Mouse (Mus musculus) embryonic stem cell, embryonic (primary cell): ENCODE data around the gene B3galnt2.

Experiments
- CTCF ChIA-PET, 4 experiments: fragments of 300-600 bp in 2 of 4; fragments of 350-600 bp in 2 of 4; sonication (Branson Sonifier 250); formaldehyde crosslinking; loops; one replicate each; lab custom pipeline; 2022; ENCODE audit warnings: inconsistent platforms in 2 of 4; lab: Charles Lee
- POLR2A ChIA-PET, 4 experiments: fragments of 300-600 bp in 2 of 4; fragments of 350-600 bp in 2 of 4; sonication (Branson Sonifier 250); formaldehyde crosslinking; loops; one replicate each; lab custom pipeline; 2022; ENCODE audit warnings: antibody characterized with exemption in 4 of 4, inconsistent platforms in 1 of 4; lab: Charles Lee

B3galnt2 gene

DNA sequence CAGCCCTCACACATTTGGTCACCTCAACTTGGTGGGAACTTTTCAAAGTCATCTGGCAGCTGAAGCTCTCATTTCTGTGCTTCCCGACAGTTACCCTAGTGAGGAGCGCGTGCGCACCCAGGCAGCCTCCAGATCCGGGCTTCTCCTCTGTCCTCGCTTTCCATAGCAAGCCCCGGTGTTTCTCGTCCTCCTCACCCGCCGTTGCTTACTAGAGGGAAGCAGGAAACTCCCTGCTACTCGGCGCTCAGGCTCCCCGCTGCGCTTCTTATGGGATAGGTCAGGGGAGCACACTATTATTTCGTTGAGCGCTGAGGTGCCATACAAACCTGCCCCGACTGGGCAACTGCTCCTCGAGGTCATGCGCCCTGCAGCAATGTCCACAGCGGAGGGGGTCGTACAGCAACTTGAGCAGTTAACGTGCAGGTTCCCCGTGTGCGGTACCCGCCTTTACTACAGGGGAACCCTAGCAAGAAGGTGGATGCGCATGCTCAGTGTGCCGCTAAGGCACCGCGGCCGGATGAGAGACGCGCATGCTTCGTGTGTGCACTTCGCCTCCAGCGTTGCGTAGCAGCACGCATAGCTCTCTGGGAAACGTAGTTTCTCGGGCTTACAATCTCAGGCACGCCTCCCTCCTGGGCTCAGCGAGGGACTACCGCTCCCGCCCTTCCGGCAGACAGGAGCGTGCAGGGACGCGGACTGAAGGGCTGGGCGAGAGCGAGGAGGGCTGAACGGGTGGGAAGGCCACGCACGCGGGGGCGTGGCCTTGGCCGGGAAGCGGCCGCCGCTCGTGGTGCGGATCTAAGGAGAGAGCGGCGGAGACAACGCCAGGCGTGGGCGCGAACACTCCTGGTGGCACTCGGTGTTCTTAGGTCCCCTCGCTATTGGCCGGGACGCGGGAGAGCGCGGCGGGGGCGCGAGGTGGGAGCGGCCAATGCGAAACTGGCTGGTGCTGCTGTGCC, at the start of gene B3galnt2:
Gene B3galnt2, plus strand, starts transcription at position 596 of the 959 bp plus-strand sequence.
- CTCF ChIA-PET, result interaction anchor here in 3 of 4 experiments (0.5 to 3.6 kb wide), 5 partner anchors 11 to 1278 kb away, joined by 3 to 12 read pairs (median 4); partner anchors contain the start of gene Ggps1 (in 1 of the 3)
- POLR2A ChIA-PET, result interaction anchor here (0.6 to 8.2 kb wide), 42 partner anchors 11 to 659 kb away, joined by 3 to 142 read pairs (median 4); partner anchors contain the start of genes Arid4b (in 2 of the 4), Tbce (in 2 of the 4), Ggps1 (in 1 of the 4) and Lyst (in 1 of the 4)

DNA sequence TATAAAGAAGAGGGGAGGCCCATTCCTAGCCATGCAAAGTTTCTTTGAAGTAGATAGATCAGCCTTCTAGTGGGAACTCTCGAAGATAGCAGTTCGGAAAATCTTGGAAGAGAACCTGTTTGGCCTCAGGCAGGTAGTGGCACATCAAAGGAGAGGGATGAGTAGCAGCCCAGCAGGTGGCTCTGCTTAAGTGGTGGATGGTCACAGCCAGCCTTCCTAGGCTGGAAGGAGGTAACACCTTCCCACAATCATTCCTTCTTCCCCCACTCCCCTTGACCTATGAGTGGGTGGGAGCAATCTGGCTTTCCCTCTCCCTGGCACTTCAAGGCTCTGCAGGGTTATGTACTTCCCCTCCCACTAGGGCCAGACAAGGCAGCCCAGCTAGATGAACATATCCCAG, 42.9 kb upstream of the B3galnt2 start:
- POLR2A ChIA-PET, result no interaction called here
- CTCF ChIA-PET, result no interaction called here

DNA sequence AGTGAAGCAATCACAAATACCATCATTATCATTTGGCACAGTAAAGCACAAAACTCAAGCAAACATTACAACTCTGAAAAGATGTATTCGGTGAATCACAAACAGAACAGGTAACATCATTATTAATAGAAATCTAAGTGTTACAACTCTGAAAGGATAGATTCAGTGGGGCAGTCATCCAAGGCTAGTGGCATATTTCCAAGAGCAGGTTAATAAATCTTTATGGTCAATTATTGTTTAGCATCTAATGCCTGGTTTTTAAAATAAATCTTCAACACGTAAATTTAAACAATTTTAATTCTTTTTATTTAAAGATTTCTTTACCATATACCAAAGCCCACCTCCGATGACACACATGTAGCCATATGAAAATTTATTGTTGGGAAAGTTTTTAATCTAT, 34.9 kb upstream of the B3galnt2 start:
- POLR2A ChIA-PET, result no interaction called here
- CTCF ChIA-PET, result no interaction called here

DNA sequence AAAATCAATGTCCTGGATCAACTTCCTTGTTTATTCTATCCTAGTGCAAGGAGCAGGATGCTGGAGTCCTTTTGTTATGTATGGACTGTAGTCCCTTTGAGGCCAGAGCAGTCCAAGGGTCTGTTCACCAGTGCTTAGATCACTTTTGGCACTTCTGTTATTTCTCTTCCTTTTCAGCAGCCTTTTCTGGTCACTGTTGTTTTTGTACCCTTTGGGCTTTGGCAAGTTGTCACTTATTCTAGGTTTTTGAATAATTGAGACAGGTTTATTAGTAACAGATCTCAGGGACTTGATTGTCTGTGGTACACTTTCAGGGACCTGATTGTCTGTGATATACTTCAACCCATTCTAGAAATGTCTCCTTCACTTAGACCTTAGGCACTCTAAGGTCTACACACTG, 31.7 kb upstream of the B3galnt2 start:
- ChIA-PET POLR2A (no interaction called here), CTCF (no interaction called here)

DNA sequence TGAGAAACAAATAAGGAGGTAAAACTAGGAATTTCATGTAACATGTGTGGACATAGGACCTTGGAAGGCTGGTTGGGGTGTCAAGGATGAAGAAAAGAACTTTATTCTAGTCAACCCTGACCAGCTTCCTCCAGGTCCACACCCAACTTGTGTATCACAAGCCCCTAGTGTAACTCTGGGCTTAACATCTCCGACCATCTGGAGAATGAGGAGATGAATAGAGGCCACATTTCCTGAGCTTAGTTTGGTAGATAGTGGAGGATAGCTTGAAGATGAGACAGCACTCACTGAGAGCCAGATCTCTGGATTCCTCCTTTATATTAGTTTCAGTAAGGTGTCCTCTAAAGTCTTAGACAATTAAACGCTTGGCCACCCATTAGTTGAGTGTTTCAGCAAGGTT, 24.3 kb upstream of the B3galnt2 start:
- POLR2A ChIA-PET, result no interaction called here
- CTCF ChIA-PET, result no interaction called here

DNA sequence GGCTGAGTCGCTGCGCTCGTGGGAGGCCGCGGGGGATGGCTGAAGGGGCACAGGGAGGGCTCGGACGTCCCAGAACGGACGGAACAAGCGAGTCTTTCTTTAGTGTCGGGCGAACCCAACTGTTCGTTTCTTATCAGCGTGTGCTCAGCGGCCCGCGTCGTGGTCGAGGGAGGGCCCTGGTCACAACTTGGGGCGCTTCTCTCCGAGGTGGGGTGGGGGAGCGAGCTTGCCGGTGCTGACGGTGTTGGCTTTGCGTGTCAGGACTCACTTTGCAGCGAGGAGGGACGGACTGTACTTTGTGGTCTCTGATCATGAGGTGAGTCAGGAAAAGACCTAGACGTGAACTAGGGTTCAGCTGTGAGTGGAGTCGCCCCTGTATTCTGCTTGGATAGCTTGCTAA, 662 bp downstream of the B3galnt2 start:
- POLR2A ChIA-PET, result interaction anchor here (0.6 to 8.2 kb wide), 35 partner anchors 10 to 658 kb away, joined by 3 to 142 read pairs (median 4); partner anchors contain the start of genes Arid4b (in 2 of the 4), Tbce (in 2 of the 4), Ggps1 (in 1 of the 4) and Lyst (in 1 of the 4)
- CTCF ChIA-PET, result interaction anchor here in 3 of 4 experiments (0.5 to 3.6 kb wide), 5 partner anchors 11 to 1278 kb away, joined by 3 to 12 read pairs (median 4); partner anchors contain the start of gene Ggps1 (in 1 of the 3)

DNA sequence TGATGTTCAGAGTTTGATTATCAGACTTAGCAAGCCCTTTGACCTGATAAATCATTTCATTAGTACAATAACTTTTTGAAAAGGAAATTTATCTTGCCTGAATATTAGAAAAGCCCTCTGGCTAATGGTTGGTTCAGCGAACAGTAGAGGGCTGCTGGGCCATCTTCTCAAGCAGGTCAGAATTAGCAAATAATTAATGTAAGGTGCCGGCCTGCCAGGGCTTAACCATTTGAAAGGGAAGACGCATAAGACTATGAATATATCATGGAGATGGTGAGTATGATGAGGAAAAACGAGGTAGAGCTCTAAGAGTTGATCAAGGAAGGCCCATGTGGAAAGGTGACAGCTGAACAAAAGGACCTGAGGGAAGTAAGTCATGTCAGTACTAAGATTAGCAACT, 2.4 kb downstream of the B3galnt2 start:
- POLR2A ChIA-PET, result interaction anchor here in 3 of 4 experiments (0.6 to 8.2 kb wide), 7 partner anchors 8 to 136 kb away, joined by 3 to 142 read pairs (median 10); no protein-coding TSS in a partner anchor

DNA sequence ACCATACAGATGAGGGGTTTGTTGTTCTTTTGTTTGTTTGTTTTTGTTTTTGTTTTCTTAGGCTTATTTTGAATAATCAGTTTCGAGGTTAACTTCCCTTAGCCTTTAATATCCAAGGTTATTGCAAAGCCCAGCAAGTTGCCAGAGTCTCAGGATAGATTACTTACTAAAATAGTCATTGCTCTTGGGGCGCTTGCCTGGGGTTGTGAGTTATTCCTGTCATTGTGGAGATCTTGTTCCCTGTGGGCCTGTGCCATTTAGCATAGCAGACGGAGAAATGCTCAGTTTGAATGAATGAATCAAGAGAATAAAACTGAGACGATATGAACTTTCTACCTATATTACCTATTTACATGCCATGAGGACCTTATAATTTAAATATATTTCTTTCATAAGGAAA, 5.9 kb downstream of the B3galnt2 start:
- ChIA-PET CTCF (no interaction called here), POLR2A (interaction anchor here in 2 of 4 experiments (1.9 to 8.2 kb wide), 2 partner anchors 5 to 9 kb away, joined by 9 to 119 read pairs; no protein-coding TSS in a partner anchor)

More for the DNA sequence above, 2.4 kb downstream of the B3galnt2 start:
- CTCF ChIA-PET, result interaction anchor here in 1 of 4 experiments (3.6 kb wide), 1 partner anchor 67 kb away, joined by 12 read pairs; no protein-coding TSS in a partner anchor

DNA sequence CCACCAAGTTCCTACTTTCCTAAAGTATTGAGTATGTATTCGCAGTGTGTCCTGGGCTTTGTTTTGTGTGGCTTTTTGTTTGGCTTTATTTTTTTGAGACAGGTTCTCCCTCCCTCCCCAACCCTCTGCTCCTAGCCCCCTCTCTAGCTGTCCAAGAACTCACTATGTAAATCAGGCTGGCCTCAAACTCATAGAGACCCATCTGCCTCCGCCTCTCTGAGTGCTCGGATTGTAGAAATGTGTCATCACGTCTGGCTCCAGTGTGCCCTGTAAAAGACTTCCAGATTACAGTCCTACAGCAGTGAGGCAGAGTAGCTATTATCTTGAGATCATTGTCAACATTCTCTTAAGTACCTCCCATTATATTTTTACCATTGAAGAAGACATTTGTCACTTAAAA, 6.8 kb downstream of the B3galnt2 start:
- POLR2A ChIA-PET, result interaction anchor here in 1 of 4 experiments (0.6 kb wide), 1 partner anchor 515 kb away, joined by 3 read pairs; no protein-coding TSS in a partner anchor
- CTCF ChIA-PET, result no interaction called here

DNA sequence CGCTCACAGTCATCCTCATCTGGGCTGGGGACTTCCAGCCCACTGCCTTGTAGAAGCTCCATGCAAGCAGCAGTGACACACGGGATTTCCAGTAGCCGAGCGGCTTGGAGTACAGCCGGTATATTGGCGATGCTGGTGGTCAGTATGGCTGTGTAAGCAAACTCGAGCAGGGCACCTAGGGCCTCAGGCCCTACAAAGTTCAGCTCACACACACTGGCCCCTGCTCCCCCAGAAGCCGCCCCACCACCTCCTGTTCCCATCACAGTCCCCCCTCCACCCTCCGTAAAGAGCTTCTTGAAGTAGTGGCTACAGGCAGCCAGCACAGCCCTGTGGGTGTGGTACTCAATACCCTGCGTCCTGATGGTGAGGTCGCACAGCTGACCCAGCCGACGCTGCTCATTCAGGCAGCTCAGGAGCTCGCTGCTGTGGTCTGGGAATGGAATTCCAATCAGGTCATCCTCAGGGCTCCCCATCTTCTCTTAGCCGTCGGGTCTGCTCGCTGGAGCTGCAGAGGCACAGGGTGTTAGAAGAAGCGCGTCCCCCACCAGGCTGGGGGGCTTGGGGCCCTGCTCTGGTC, 11.2 kb downstream of the B3galnt2 start:
- CTCF ChIA-PET, result interaction anchor here in 2 of 4 experiments (0.6 to 1.4 kb wide), 5 partner anchors 10 to 1262 kb away, joined by 3 to 5 read pairs (median 3); partner anchors contain the start of gene B3galnt2 (in 1 of the 2)
- POLR2A ChIA-PET, result interaction anchor here in 3 of 4 experiments (0.6 to 8.7 kb wide), 17 partner anchors 9 to 664 kb away, joined by 3 to 142 read pairs (median 4); partner anchors contain the start of genes B3galnt2 (in 3 of the 3), Tbce (in 2 of the 3), Arid4b (in 1 of the 3) and Gng4 (in 1 of the 3)

DNA sequence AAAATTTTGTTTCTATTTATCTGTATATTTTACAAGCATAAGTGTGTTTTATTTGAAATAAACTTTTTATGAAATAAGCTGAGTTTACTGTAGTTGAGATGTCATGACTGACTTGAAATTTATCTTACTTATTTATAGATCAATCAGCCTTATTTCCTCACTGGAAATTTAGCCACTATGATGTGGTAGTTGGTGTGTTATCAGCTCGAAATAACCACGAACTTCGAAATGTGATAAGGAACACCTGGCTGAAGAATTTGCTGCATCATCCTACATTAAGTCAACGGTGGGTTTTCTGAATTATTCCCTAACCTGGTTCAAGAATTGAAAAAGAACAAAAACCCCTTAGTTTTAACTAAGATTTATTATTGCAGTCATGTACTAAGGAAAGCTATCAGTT, 11.9 kb downstream of the B3galnt2 start:
- ChIA-PET POLR2A (interaction anchor here in 3 of 4 experiments (0.6 to 8.7 kb wide), 14 partner anchors 10 to 665 kb away, joined by 3 to 142 read pairs (median 4); partner anchors contain the start of genes B3galnt2 (in 3 of the 3), Arid4b (in 1 of the 3), Gng4 (in 1 of the 3) and Tbce (in 1 of the 3)), CTCF (interaction anchor here in 2 of 4 experiments (0.6 to 1.4 kb wide), 5 partner anchors 11 to 1261 kb away, joined by 3 to 5 read pairs (median 3); partner anchors contain the start of gene B3galnt2 (in 1 of the 2))

DNA sequence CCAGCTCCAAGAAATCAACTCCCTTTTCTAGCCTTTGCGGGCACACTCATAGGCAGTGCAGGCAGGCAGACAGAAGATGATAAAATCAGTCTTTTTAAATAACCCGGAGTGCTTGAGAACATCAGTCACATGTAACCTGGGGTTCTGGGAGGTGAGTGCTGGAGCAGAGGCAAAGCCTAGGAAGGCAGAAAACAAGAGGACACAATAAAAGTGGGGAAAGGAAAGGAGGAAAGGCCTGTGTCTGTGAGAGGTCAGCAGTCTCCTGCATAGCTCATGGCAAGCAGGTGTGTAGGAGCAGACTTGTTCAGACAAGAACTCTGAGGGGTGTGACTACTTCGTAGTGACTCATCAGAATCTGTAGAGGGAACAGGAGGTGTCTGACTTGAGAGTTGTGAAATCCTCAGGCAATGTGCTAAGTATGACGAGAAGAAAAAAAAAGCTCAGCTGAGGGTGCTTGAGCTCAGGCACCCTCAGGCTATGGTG, 14.4 kb downstream of the B3galnt2 start:
- ChIA-PET POLR2A (interaction anchor here (0.6 to 8.7 kb wide), 29 partner anchors 8 to 660 kb away, joined by 3 to 142 read pairs (median 4); partner anchors contain the start of genes B3galnt2 (in 4 of the 4), Arid4b (in 2 of the 4), Ggps1 (in 2 of the 4) and Tbce (in 2 of the 4)), CTCF (interaction anchor here in 1 of 4 experiments (0.7 kb wide), 1 partner anchor 14 kb away, joined by 4 read pairs; the partner anchor contains the start of gene B3galnt2)

DNA sequence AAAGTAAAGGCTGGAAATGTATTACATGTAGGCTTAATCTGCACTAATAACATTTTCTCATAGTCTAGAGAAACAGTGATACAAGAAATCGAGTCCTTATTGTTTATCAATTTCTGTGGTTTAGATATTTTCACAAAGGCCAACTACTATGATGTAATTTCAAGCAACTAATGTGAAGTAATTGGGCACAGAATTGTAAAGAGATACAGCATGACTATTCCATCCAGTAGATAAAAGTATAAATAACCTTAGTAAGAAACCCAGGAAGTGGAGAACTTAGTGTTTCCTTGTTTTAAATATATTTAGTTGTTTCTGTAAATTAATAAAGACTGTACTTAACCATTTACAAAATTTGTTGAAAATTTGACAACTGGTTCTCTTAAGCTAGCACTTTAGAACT, 15.5 kb downstream of the B3galnt2 start:
- POLR2A ChIA-PET, result interaction anchor here in 2 of 4 experiments (1.0 to 8.7 kb wide), 11 partner anchors 9 to 93 kb away, joined by 3 to 142 read pairs (median 7); partner anchors contain the start of genes Arid4b (in 2 of the 2), B3galnt2 (in 2 of the 2) and Ggps1 (in 2 of the 2)
- CTCF ChIA-PET, result no interaction called here

DNA sequence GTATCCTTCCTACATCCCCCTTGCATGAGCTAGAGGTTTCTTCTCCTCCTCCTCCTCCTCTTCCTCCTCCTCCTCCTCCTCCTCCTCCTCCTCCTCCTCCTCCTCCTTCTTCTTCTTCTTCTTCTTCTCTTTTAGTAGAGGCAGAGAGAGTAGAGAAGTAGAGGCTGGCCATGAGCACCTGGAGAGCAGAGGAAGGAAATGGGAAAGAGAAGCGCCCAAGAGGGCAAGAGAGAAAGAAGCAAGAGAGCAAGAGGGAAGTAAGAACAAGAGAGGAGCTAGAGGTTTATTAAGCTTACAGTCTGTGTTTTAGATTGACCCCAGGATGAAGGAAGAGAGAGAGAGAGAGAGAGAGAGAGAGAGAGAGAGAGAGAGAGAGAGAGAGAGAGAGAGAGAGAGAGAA, 27.6 kb downstream of the B3galnt2 start:
- ChIA-PET CTCF (interaction anchor here in 1 of 4 experiments (0.6 kb wide), 1 partner anchor 92 kb away, joined by 3 read pairs; no protein-coding TSS in a partner anchor), POLR2A (interaction anchor here in 2 of 4 experiments (1.3 to 1.8 kb wide), 3 partner anchors 10 to 119 kb away, joined by 3 to 5 read pairs (median 3); no protein-coding TSS in a partner anchor)

DNA sequence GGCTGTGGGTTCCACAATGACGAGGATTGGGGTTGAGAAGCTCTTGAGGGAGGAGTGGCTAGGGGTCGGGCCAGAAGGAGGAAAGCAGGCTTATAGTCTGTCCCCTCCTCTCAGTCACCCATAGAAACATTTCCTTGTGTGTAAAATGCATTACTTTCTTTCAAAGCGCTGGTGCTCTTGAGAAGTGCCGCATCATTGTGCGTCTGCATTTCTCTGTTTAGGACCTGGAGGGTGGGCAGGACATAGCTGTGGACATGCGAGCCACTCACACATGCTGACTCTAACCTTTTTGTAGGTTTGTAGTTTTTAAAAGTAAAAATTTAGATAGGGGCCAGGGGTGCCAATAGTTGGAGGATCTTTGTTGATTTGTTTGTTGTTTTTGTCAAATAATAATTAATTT, 29.3 kb downstream of the B3galnt2 start:
- ChIA-PET CTCF (no interaction called here), POLR2A (interaction anchor here in 2 of 4 experiments (1.2 to 2.0 kb wide), 5 partner anchors 10 to 29 kb away, joined by 3 to 6 read pairs (median 4); partner anchors contain the start of gene B3galnt2 (in 1 of the 2))

DNA sequence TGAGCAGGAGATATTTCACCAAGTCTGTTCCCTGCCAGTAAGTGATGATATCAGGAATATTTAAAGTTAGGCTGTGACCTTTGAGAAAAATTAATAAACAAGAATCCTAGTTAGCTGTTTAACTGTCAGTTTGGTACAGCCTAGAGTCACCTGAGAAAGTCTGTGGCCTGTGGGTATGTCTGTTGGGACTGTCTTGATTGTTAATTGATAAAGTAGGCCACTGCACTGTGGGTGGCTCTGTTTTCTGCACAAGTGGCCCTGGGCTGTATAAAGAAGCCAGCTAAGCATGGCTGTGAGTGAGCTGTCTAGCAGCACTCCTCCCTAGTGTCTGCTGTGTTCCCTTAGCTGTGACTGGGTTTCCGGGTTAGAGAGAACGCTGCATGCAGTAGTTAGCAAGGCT, 34.9 kb downstream of the B3galnt2 start:
- ChIA-PET POLR2A (interaction anchor here in 2 of 4 experiments (0.9 to 2.7 kb wide), 6 partner anchors 10 to 76 kb away, joined by 3 to 10 read pairs (median 4); partner anchors contain the start of gene Tbce (in 1 of the 2)), CTCF (interaction anchor here in 1 of 4 experiments (0.7 kb wide), 1 partner anchor 99 kb away, joined by 3 read pairs; no protein-coding TSS in a partner anchor)

DNA sequence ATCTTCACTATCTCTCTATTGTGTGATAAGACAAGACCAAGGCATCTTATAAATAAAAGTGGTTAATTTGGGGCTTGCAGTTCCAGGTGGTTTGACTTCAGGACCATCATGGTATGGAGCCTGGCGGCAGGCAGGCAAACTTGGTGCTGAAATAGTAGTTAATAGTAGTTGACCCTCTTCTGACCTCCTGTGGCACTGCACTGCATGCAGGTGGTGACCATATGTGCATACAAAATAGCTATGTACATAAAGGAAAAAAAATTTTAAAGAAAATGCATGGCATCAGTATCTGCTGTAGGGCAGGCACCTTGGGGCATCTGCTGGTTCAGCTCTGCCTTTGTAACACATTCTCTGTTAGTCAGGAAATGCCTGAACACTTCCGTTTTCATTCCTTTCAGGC, 36.1 kb downstream of the B3galnt2 start:
- CTCF ChIA-PET, result interaction anchor here in 1 of 4 experiments (0.8 to 1.0 kb wide), 2 partner anchors 101 to 234 kb away, joined by 3 read pairs; no protein-coding TSS in a partner anchor
- POLR2A ChIA-PET, result interaction anchor here (0.5 to 2.7 kb wide), 12 partner anchors 9 to 472 kb away, joined by 3 to 10 read pairs (median 4); partner anchors contain the start of genes B3galnt2 (in 2 of the 4) and Tbce (in 1 of the 4)
